Mouse (Mus musculus): ENCODE data around the gene Sult2a2.
"Not testable (repeated sequence)": the region's sequence is repeated elsewhere in the genome, so short reads cannot be mapped to it uniquely, and the experiment has no call there.

Sult2a2 gene

DNA sequence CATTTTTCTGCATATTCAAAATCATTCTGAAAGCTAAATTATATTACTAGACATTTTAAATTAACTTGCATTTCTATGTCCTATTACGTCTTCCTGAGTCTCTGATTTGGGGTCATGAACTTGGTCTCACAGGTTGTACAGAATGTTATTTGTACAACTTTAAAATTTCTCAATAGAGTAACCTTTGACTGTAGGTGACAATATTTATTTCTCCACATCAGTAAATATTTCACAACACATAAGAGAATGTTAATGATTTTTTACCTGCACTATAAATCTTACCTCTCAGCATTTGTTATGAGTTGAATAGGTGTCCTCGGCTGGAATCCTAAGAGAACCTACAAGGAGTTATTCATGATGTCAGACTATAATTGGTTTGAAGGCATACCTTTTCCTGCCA, at the start of gene Sult2a2:
Gene Sult2a2 (plus strand): TSS at position 301 of the 400 bp plus-strand sequence.
- not testable (repeated sequence) for DNase-seq

GRCm38 (mm10) chr7:13813913-13814312, 80.6 kb downstream of the Sult2a2 start:
- no peak for DNase-seq

Data from cerebellum, adult 9-11 months (tissue).